Mouse (Mus musculus) 3T3-L1 (cell line): ENCODE data around the gene Zfp418.
"Not testable (repeated sequence)": the region's sequence is repeated elsewhere in the genome, so short reads cannot be mapped to it uniquely, and the experiment has no call there.

ENCODE experiments used
- DNase-seq: peaks from one replicate; pipeline ENCODE4 v3.0.0-alpha.2; 2015; ENCODE audit warnings: low read depth, low spot score

Gene Zfp418

DNA sequence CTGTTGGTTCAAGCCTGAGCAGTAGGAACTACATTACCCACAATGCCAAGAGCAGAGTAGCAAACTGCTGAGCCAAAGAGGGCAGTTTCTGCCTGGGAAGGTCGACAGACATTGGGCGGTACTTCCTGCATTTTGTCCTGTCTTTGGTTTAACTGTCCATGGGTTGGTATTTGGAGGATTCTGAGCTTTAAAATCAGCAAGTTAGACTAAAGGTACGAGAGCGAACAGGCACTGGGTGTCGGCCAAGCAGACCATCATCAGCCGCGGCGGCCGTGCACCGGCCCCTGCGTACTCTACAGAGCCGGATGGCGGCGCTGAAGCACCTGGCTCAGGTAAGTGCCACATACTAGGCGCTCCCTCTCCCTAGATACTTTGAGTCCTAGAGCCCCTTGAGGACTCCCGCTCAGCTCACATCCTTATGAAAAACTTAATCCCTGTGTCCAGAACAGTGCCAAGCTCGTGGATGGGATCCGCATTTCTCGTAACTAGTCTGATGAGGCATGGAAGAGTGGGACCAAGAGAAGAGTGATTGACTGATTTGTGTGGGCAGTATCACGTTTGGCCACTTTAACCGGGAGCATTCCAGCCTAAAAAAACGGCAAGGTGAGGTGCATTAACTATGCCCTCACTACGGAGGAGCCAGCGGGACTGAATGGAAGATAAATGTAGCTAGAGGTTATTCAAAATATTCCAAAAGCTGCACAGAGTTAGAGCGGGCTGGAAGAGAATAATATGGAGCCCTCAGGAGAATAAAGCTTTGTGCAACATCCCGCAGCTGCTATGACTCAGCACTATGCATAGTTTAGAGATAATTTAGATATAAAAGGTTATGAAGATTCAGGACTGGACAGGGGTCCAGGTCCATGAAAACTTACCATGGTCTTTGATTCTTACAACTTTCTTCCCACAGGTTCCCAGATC, at the start of gene Zfp418:
Gene Zfp418, plus strand, starts transcription at position 104 of the 921 bp plus-strand sequence.
- DNase-seq: peak; percentile 77

DNA sequence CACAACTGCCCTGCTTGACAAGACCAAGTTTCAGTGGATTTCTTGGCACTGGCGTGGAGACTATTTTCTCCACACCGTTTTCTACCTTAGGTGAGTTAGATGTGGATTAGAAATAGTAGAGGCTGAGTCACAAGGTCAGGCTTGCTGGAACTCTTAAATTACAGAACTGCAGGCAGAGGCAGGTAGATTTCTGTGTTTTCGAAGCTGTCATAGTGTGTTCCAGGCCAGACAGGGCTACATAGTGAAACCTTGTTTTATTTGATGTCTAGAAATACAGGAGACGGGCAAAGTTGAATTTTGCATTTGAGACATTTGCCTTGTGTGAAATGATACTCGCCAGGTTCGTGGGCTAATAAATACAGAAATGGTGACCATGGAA, 49.5 kb upstream of the Zfp418 start:
- DNase-seq: no peak

DNA sequence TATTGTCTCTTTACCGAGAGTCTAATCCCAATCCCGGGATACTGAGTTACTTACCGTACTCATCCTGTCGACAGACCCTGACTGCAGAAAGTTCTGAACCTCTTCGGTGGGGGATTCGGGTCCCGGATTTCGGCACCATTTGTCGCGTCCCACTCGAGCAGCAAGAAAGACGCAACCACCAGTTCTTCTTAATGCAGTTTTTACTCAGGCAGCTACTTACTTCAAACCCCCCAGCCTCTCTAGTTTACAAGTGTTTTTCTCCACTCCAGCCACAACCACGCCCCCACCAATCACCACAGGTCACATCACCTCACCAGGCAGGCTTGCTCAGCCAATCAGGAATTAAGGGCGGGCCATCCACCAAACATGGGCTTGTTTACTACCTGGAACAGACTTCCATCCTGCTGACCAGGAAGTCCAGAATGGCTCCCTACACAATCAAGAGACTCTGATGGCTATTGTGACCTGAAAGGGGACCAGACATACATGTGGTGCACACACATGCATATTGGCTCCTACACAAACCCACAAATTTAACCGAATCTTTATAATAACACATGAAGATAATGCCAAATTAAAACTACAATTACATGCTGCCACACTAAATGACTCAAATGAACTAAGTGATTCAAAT, 40.5 kb upstream of the Zfp418 start:
- DNase-seq: not testable (repeated sequence)

DNA sequence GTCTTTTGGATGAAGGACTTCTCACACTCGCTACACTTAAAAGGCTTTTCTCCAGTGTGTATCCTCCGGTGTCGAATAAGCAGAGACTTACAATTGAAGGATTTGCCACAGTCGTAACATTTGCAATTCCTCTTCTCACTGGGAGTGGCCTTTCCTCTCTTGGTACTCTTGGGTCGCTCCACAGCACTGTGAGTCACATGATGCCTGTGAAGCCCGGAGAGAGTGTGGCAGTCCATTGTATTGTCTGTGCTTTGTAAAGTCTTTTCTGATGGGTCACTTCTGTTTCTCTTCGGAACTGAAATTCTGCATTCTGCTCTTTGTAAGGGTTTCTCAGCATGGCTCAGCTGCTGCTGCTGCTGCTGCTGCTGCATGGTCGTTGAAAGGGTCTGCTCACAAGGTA, 38.4 kb upstream of the Zfp418 start:
- no peak for DNase-seq

DNA sequence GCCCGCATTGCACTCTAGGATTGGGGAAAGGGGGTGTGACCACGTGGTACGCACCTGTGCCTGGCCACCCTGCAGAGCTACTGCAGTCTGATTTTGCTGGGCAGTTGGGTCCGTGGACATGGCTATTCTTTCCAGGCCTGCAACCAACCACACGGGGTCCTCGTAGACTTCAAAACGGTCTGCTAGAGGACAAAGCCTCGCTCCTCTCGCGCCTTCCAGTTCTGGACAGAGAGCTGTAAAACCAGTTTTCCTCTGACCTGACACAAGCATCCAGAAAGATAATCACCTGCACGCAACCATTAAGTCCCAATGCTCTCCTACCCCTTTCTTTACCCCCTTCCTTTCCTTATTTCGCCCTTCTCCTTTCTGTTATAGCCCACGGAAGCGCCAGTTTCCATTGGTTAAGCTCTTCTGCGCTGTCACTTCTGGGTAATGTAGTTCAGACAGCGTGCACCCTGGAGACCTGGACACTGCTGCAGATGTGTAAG, 34.7 kb upstream of the Zfp418 start, which contains the start of gene Zfp773:
Gene Zfp773, minus strand, starts transcription at position 377 of the 488 bp plus-strand sequence.
- DNase-seq: peak; percentile 39

DNA sequence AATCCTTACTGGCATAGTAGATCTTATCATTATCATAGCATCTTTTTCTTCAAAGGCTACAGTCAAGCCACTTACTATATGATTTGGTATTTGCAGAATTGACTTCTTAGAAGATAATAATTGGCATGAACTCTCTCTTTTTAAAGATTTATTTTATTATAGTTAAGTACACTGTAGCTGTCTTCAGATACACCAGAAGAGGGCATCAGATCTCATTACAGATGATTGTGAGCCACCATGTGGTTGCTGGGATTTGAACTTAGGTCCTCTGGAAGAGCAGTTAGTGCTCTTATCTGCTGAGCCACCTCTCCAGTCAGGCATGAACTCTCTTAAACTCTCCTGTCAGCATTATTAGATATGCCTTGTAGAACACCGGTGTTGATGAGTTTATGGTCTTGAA, 26.9 kb upstream of the Zfp418 start:
- no peak for DNase-seq

DNA sequence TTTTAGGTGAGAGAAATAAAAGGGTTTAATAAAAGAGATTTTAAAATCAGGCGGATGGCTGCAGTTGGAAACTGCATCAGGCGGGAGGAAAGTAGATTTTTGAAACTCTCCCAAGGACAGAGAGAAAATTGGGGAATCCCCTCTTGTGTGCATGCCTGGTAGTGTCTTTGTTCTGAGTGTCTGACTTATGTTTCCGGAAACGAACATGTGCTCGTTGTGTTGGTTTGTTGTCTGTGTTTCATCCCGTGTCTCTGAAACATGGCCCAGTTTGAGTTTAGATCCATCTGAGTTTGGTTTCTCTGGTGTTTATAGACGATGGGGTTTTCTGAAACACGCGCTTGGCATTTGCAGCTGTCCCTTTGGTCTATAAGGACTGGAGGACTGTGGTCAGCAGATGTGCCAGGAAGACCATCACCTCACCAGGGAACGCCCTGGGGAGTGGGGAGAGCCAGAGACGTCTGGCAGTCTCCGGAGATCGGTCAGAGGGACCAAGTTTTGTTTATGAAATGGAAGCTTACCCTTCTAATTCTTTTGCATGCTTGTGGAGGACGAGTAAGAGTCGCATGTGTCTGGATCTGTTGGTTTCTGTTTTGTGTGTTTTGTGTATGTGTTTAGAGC, 25.0 kb upstream of the Zfp418 start:
- DNase-seq: no peak

DNA sequence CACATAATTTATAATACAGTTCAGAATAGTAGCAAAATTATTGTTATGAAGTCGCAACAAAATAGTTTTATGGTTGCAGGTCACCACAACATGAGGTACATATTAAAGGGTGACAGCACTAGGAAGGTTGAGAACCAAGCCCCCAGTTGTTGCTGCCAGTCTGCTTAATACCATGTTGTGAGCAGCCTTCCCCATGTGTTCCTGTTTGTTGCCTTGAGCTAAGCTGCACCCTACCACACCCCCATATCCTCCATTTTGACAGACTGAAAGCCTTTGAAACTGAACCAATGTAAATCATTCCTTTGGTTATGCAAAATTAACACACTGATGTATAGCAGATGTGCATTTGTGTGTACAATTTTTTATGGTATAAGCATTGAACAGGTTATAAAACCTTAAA, 14.8 kb downstream of the Zfp418 start:
- no peak for DNase-seq

DNA sequence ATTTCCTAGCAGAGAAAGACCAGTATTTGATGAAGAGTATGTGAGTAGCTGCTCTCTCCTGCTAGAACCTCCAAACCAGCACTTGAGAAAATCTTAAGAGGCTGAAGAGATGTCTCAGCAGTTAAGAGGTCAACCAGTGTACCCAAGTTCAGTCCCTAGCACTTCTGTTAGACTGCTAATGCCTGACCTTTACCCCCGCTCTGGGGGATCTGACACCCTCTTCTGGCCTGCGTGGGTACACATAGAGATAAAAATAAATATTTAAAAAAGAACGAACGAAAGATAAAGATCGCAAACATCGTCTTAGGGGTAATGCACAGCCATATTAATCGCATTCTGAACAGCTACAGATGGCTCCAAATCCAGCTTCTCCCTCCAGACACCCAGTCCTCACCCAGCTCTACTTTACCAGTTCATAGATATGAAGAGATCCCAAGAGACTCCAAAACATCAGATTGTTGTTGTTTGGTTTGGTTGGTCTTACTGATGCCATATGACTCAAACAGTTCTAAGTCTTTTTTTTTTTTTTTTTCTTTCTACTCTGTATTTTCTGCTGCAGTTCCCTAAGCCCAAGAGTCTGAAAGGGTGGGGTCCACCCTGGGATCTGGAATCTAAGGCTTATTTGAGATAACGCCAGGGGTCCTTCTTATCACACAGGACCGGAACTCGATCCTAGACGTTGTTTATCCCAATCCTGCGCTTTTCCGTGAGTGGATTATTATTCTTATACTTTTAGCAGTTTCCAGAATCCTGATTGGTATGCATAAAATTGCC, 16.5 kb downstream of the Zfp418 start:
- no peak for DNase-seq

DNA sequence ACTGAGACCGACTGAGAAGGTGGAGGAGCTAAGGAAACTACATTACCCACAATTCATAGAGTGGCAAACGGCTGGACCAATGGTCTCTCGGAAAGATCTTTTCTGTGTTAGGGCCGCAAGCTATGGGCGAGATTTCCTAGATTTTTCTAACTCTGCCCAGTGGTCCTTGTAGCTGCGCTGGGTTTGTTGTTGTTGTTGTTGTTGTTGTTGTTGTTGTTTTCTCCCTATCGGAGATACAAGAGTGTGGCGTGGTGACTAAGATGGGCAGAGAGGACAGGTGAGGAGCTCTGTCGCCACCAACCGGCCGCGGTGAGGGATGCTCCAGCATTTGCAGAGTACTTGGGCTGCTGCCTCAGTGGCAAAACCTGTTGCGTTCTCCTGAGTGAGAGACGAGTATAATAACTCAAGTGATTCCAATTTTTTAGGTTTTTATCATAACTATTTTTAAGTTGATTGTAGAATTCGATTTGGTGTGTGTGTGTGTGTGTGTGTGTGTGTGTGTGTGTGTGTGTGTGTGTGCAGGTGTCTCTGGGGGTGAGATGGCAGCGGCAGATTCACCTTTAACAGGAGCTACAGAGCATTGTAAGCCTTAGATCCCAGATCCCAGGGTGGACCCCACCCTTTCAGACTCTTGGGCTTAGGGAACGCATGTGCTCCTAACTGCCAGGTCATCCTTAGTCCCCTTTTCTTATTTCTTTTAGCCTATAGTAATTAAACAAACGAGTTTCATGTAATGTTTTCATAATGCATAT, 17.2 kb downstream of the Zfp418 start:
- DNase-seq: peak; percentile 72

DNA sequence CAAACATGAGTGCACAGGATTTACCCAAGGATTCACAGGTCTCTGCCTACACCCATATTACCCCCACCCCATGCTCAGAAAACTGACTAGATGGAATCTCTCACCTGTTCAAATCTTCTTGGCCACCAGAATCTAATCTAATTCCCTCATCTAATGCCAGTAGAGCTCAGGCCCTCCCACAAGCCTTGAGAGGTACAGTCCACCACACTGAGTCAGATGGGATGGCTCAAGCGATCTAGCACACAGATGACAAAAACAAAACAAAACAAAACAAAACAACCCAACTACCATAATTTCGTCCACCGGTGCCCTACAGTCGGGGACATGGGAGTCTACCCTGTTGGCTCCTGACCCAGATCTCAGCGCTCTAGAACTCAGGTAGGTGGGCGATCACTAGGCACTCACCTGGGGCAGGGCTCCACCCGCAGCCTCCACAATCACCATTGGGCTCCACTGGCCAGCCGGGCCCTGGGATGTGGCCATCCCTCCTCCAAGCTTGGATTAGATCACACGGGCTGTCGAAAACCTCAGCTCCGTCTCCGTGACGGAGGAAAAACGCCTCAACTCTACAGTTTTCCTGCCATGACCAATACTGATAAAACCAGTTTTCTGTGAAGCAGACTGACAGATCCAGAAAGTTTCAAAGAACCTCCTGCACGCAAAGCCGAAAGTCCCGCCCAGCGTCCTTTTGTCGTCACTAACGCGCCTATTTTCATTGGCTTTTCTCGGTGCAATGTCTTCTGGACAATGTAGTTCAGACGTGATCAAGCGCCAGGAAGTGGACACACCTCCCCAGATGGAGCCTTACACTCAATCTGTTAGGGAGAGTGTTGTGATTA, 38.4 kb downstream of the Zfp418 start, which contains the start of gene Zfp772:
Gene Zfp772, minus strand, starts transcription at position 686 of the 839 bp plus-strand sequence.
- DNase-seq: peak; percentile 29
